Mouse (Mus musculus) midbrain, postnatal 0 days (tissue): ENCODE results near the gene Usp47. TPM values are rescaled to one million over a fixed set of nuclear protein-coding genes. Genes with fewer than 3 reads are reported as not detected.

Experiments
- ATAC-seq: fragments of 200-750 bp; cut with Nextera tagmentation; 2 replicates; pipeline ENCODE4 v1.8.0; 2017; ENCODE audit warnings: moderate number of reproducible peaks, mild to moderate bottlenecking, moderate TSS enrichment, moderate library complexity; ENCODE audit not compliant: low FRiP score
- DNase-seq: peaks from one replicate; pipeline ENCODE4 v3.0.0-alpha.2; 2015; ENCODE audit warnings: low spot score
- H3K27ac ChIP-seq: fragments of 300-500 bp; sonication (generic); 2 replicates; pipeline ENCODE4 v1.5.1; 2014; ENCODE audit warnings: low read depth, mild to moderate bottlenecking, low read length, mixed read lengths
- H3K27me3 ChIP-seq: fragments of 300-500 bp; sonication (generic); 2 replicates; pipeline ENCODE4 v1.6.1; 2014; ENCODE audit warnings: low read length, control low read depth, mixed read lengths; ENCODE audit not compliant: insufficient read depth
- H3K36me3 ChIP-seq: fragments of 300-500 bp; sonication (generic); 2 replicates; pipeline ENCODE4 v1.6.1; 2014; ENCODE audit warnings: low read length, control low read depth, mixed read lengths; ENCODE audit not compliant: insufficient read depth
- H3K4me1 ChIP-seq: fragments of 300-500 bp; sonication (generic); 2 replicates; pipeline ENCODE4 v1.6.1; 2014; ENCODE audit warnings: mild to moderate bottlenecking, control low read depth, antibody characterized with exemption, low read length, mixed read lengths; ENCODE audit not compliant: insufficient read depth
- H3K4me2 ChIP-seq: fragments of 300-500 bp; sonication (generic); 2 replicates; pipeline ENCODE4 v1.6.1; 2014; ENCODE audit warnings: low read depth, mild to moderate bottlenecking, low read length, mixed read lengths; ENCODE audit not compliant: poor library complexity, severe bottlenecking
- H3K4me3 ChIP-seq: fragments of 300-500 bp; sonication (generic); 2 replicates; pipeline ENCODE4 v1.5.1; 2014; ENCODE audit warnings: low read depth, mild to moderate bottlenecking, low read length, moderate library complexity
- H3K9ac ChIP-seq: fragments of 300-500 bp; sonication (generic); replicated peaks from 2 replicates; pipeline ENCODE4 v1.6.1; 2014; ENCODE audit warnings: mild to moderate bottlenecking, low read length, moderate library complexity, mixed read lengths; ENCODE audit not compliant: poor library complexity, severe bottlenecking
- H3K9me3 ChIP-seq: fragments of 300-500 bp; sonication (generic); 2 replicates; pipeline ENCODE4 v1.6.1; 2016; ENCODE audit warnings: low read length, control low read depth
- CTCF ChIP-seq: IDR thresholded peaks from 2 replicates; pipeline ENCODE4 v1.5.1; 2016; ENCODE audit warnings: antibody characterized with exemption, mild to moderate bottlenecking
- whole genome bisulfite sequencing: fragments of 180-500 bp; shearing (Covaris S2); extraction: QIAGEN DNeasy Blood & Tissue Kit; methylation state at CpG from one replicate; pipeline ENCODE4 v1.1.7; 2014; 5-methylcytosine and 5-hydroxymethylcytosine counted together
- polyA plus RNA-seq: library from polyadenylated mRNA; unstranded; fragments of >200 nt; fragmentation: Nextera tagmentation; extraction: Ambion mirVana; gene quantifications from 2 replicates; pipeline ENCODE4 v1.2.1, GENCODE M21; 2015
- total RNA-seq: library from RNA; depleted of rRNA; stranded (reverse); fragments of >200 nt; gene quantifications from 2 replicates; pipeline ENCODE4 v1.2.3, GENCODE M21; 2014

The Usp47 gene
- total and polyA plus RNA-seq, 2 experiments from 2014 or later: 52.2 to 79.0 TPM

DNA sequence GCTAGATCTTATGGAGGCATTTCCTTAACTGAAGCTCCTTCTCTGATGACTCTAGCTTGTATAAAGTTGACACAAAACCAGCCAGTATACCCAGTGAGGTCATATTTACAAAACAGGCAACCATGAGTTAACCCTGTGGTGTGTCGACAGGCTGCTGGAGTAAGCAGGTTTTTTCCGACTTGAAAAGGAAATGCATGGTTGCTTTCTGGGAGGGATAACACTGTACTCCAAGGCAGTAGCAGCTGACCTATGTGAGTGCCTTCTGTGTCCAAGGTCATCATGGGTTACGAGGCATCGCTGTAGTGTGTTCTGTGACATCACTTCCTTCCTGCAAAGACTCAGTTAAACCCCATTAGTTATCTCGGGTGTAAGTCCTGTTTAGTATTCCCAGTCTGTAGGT lies 79.6 kb downstream of the Usp47 start:
- no peak overlapping the region for H3K4me2 ChIP-seq
- H3K36me3 ChIP-seq: peaks cover 48% of the 10 kb centered on the region
- H3K27me3 ChIP-seq: no peaks in the 10 kb centered on the region
- H3K4me1 ChIP-seq: no peaks in the 10 kb centered on the region
- no peak for DNase-seq
- TF ChIP-seq CTCF: no peak
- no peak for ATAC-seq
- H3K9ac ChIP-seq: no peak overlapping the region
- 89% methylated on average over 5 of the region's 5 CpGs for WGBS
- H3K9me3 ChIP-seq: no peaks in the 10 kb centered on the region
- no peak overlapping the region for H3K4me3 ChIP-seq
- no peak overlapping the region for H3K27ac ChIP-seq

DNA sequence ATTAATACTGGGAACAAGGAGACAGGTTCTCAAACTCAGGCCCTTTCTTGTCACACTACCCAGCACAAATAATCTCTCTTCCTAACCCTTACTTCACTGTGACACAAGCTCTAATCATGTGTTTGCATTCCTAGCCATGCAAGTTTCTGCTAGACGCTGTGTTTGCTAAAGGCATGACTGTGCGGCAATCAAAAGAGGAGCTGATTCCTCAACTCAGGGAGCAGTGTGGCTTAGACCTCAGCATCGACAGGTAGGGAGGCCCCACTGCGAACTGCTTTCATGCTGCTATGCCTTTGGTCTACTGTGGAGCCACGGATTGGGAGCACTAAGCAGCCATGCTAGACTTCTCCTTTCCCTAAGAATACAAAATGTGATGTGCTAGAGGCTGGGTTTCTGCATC lies 80.5 kb downstream of the Usp47 start:
- peaks cover 47% of the 10 kb centered on the region for H3K36me3 ChIP-seq
- 89% methylated on average over 5 of the region's 5 CpGs for WGBS
- no peak for TF ChIP-seq CTCF
- H3K27me3 ChIP-seq: no peaks in the 10 kb centered on the region
- no peak overlapping the region for H3K4me2 ChIP-seq
- no peaks in the 10 kb centered on the region for H3K4me1 ChIP-seq
- no peak overlapping the region for H3K4me3 ChIP-seq
- no peaks in the 10 kb centered on the region for H3K9me3 ChIP-seq
- no peak for DNase-seq
- no peak for ATAC-seq
- H3K27ac ChIP-seq: no peak overlapping the region
- no peak overlapping the region for H3K9ac ChIP-seq

DNA sequence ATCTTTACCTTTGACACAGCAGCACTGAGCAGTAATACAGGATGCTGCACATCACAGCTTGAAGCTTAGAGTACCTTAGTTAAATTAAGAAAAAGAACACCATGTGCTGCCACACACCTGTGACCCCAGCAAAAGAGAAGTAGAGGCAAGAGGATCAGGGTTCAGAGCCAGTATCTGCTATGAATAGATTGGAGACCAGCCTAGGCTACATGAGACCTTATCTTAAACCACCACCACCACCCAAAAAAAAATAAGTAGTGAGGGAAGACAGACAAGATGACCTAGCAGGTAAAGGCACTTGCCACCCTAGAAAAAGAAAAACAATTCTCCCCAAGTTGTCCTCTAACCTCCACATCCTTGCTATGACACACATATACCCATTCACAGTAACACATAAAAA lies 85.5 kb downstream of the Usp47 start:
- Histone ChIP-seq H3K4me2 (no peak overlapping the region), H3K4me1 (no peaks in the 10 kb centered on the region), H3K27me3 (no peaks in the 10 kb centered on the region), H3K4me3 (no peak overlapping the region), H3K9ac (no peak overlapping the region), H3K9me3 (no peaks in the 10 kb centered on the region), H3K27ac (no peak overlapping the region), H3K36me3 (peaks cover 46% of the 10 kb centered on the region)
- no peak for DNase-seq
- no peak for ATAC-seq
- no peak for TF ChIP-seq CTCF

DNA sequence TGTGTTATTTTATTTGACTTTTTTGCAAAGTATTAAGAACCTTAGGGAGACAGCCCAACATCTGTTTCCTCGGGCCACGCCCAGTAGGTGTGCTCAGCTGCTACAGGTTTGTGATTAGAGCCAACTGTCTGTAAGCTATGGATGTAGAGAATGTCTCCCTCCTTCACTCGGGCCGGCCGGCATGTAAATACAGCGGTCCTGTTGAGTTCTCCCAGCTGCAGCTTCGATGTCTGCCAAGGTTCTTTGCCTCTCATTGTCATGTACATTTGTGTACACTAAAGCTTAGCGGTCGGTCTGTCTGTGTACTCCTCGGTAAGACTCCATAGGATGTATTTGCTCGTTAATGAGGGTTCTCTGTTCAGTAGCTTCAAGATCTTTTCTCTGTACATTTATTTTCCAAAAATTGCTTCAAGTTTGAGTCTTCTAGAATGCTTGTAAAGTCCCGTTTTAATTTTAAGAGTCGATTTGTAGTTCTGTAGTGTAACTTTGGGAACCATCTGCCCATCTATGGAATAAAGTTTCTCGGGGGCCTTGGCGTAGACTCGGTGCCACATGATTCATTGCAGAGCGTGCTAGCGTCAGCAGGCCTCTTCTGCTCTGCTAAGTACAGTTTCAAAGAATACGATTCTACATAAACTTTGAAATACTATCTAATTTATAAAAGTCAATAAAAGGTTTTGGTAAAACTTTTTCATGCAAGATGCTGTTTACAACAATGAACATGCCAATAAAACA lies 87.5 kb downstream of the Usp47 start:
- Histone ChIP-seq H3K9ac (no peak overlapping the region), H3K27ac (no peak overlapping the region), H3K4me3 (no peak overlapping the region), H3K4me1 (no peaks in the 10 kb centered on the region), H3K9me3 (no peaks in the 10 kb centered on the region), H3K27me3 (no peaks in the 10 kb centered on the region), H3K4me2 (no peak overlapping the region), H3K36me3 (peaks cover 34% of the 10 kb centered on the region)
- ATAC-seq (no peak), DNase-seq (no peak)
- no peak for TF ChIP-seq CTCF
- WGBS: 90% methylated on average over 19 of the region's 19 CpGs

DNA sequence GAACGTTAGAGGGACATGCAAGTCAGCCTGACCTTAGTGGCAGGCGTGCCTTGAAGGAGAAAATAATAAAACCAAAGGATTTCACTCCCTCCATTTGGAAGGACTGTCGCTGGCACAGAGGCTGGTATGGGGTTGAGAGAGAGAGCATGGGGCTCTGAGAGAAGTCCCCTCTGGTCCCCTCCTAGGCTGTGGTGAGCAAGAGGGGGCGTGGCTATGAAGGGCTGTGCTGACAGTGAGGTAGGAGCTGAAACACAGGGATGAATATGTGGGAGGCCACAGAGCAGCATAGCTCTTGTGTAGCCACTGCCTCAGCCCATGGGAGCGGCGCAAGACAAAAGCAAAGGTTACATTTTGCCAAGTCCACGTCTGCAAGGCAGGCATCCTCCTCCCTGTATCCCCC lies 94.2 kb downstream of the Usp47 start:
- H3K4me1 ChIP-seq: no peaks in the 10 kb centered on the region
- H3K27me3 ChIP-seq: no peaks in the 10 kb centered on the region
- H3K27ac ChIP-seq: no peak overlapping the region; the same call in 1 of the 2 replicates
- no peak overlapping the region for H3K9ac ChIP-seq
- no peak overlapping the region for H3K4me2 ChIP-seq
- H3K36me3 ChIP-seq: 0 out of 2 replicates have a peak, but pooled peaks cover 4% of the 10 kb centered on the region
- no peak overlapping the region for H3K4me3 ChIP-seq
- no peak for ATAC-seq
- WGBS: 87% methylated on average over 7 of the region's 7 CpGs
- DNase-seq: no peak
- no peak for TF ChIP-seq CTCF
- H3K9me3 ChIP-seq: no peaks in the 10 kb centered on the region

GRCm38 (mm10) chr7:112118086-112118485 lies 94.8 kb downstream of the Usp47 start:
- H3K9me3 ChIP-seq: no peaks in the 10 kb centered on the region
- no peak overlapping the region for H3K4me2 ChIP-seq
- H3K9ac ChIP-seq: no peak overlapping the region
- H3K27ac ChIP-seq: no peak overlapping the region
- DNase-seq: no peak
- TF ChIP-seq CTCF: no peak
- no peaks in the 10 kb centered on the region for H3K27me3 ChIP-seq
- no peaks in the 10 kb centered on the region for H3K4me1 ChIP-seq
- 0 out of 2 replicates have a peak, but pooled peaks cover under 1% of the 10 kb centered on the region for H3K36me3 ChIP-seq
- WGBS: 88% methylated on average over 7 of the region's 7 CpGs
- H3K4me3 ChIP-seq: no peak overlapping the region
- ATAC-seq: no peak
